Mouse (Mus musculus): ENCODE data around the gene Unc93b1.

DNA sequence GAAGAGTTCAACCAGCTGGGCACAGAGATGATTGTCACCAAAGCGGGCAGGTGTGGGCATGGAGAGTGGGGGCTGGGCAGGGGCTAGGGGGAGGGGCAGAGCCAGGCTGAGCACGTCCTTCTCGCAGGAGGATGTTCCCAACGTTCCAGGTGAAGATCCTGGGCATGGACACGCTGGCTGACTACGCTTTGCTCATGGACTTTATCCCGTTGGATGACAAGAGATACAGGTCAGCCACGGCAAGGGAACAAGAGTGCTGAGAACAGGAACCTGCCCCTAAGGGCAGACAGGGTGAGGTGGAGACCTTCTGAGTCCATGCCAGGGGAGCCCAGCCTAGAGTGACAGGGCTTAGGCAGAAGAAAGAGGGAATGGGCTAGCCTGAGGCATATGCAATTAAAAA is 61.8 kb downstream of the Unc93b1 start:
- TF ChIP-seq POLR2A (IDR thresholded peaks at IDR 0.05; ENCODE audit: extremely low read depth, insufficient read depth, low read length) (no peak), CTCF (IDR thresholded peaks at IDR 0.05; ENCODE audit: low read depth, low read length) (no peak)

Measured in liver, adult 2 months (tissue).